Mouse (Mus musculus) limb, embryonic 12.5 days (tissue): ENCODE data around the gene B230118H07Rik. TPM values are rescaled to one million over a fixed set of nuclear protein-coding genes. Genes with fewer than 3 reads are reported as not detected.

Experiments used
- ATAC-seq: fragments of 200-750 bp; cut with Nextera tagmentation; 2 replicates; pipeline ENCODE4 v1.8.0; 2017; ENCODE audit warnings: low read depth, moderate TSS enrichment; ENCODE audit not compliant: insufficient number of reproducible peaks, insufficient read depth, low FRiP score, low TSS enrichment
- H3K27ac ChIP-seq: fragments of 300-500 bp; sonication (generic); 2 replicates; pipeline ENCODE4 v1.5.1; 2016; ENCODE audit warnings: mild to moderate bottlenecking, moderate library complexity
- H3K27me3 ChIP-seq: fragments of 300-500 bp; sonication (generic); 2 replicates; pipeline ENCODE4 v1.6.1; 2016; ENCODE audit warnings: mild to moderate bottlenecking, moderate library complexity
- H3K36me3 ChIP-seq: fragments of 300-500 bp; sonication (generic); 2 replicates; pipeline ENCODE4 v1.6.1; 2016; ENCODE audit warnings: mild to moderate bottlenecking, moderate library complexity
- H3K4me1 ChIP-seq: fragments of 300-500 bp; sonication (generic); replicated peaks from 2 replicates; pipeline ENCODE4 v1.6.1; 2016
- H3K4me2 ChIP-seq: fragments of 300-500 bp; sonication (generic); 2 replicates; pipeline ENCODE4 v1.6.1; 2016; ENCODE audit warnings: mild to moderate bottlenecking, moderate library complexity
- H3K4me3 ChIP-seq: fragments of 300-500 bp; sonication (generic); replicated peaks from 2 replicates; pipeline ENCODE4 v1.5.1; 2016; ENCODE audit warnings: mild to moderate bottlenecking
- H3K9ac ChIP-seq: fragments of 300-500 bp; sonication (generic); replicated peaks from 2 replicates; pipeline ENCODE4 v1.6.1; 2016; ENCODE audit warnings: mild to moderate bottlenecking, moderate library complexity
- H3K9me3 ChIP-seq: fragments of 300-500 bp; sonication (generic); 2 replicates; pipeline ENCODE4 v1.6.1; 2016; ENCODE audit warnings: mild to moderate bottlenecking, moderate library complexity
- WGBS: fragments of 180-500 bp; shearing (Covaris S2); methylation state at CpG from one replicate; pipeline ENCODE4 v1.1.7; 2016; 5-methylcytosine and 5-hydroxymethylcytosine counted together
- polyA plus RNA-seq: library from polyadenylated mRNA; unstranded; fragments of >200 nt; fragmentation: Nextera tagmentation; extraction: Ambion mirVana; gene quantifications from 2 replicates; pipeline ENCODE4 v1.2.1, GENCODE M21; 2016

B230118H07Rik gene
- polyA plus RNA-seq, 1 experiment from 2014 or later: 57.7 TPM

GRCm38 (mm10) chr2:101610861-101611260, 38.5 kb downstream of the B230118H07Rik start:
- no peaks in the 10 kb centered on the region for H3K9me3 ChIP-seq
- no peaks in the 10 kb centered on the region for H3K27me3 ChIP-seq
- 88% methylated on average over 3 of the region's 3 CpGs for WGBS
- no peak overlapping the region for H3K27ac ChIP-seq
- peaks cover 17% of the 10 kb centered on the region for H3K4me1 ChIP-seq
- no peak for ATAC-seq
- H3K4me3 ChIP-seq: no peak overlapping the region
- H3K4me2 ChIP-seq: no peak overlapping the region
- no peaks in the 10 kb centered on the region for H3K36me3 ChIP-seq
- no peak overlapping the region for H3K9ac ChIP-seq

- Histone ChIP-seq H3K9ac (no peak overlapping the region), H3K9me3 (no peaks in the 10 kb centered on the region), H3K27ac (no peak overlapping the region), H3K4me3 (no peak overlapping the region), H3K27me3 (no peaks in the 10 kb centered on the region), H3K4me1 (peaks cover 5% of the 10 kb centered on the region), H3K36me3 (no peaks in the 10 kb centered on the region), H3K4me2 (no peak overlapping the region)
- peak; percentile 56; the same call in 1 of the 2 replicates for ATAC-seq
- 57% methylated on average over 7 of the region's 7 CpGs for WGBS
These were observed 41.0 kb downstream of the B230118H07Rik start for GRCm38 (mm10) chr2:101608232-101608894.

GRCm38 (mm10) chr2:101603099-101603498, 46.2 kb downstream of the B230118H07Rik start:
- H3K9me3 ChIP-seq: no peaks in the 10 kb centered on the region
- WGBS: 96% methylated on average over 1 of the region's 1 CpGs
- H3K27ac ChIP-seq: no peak overlapping the region
- H3K27me3 ChIP-seq: no peaks in the 10 kb centered on the region
- H3K4me2 ChIP-seq: no peak overlapping the region
- peaks cover 16% of the 10 kb centered on the region for H3K4me1 ChIP-seq
- no peaks in the 10 kb centered on the region; the same call in 1 of the 2 replicates for H3K36me3 ChIP-seq
- H3K4me3 ChIP-seq: no peak overlapping the region
- ATAC-seq: no peak
- no peak overlapping the region for H3K9ac ChIP-seq

GRCm38 (mm10) chr2:101600703-101601102, 48.6 kb downstream of the B230118H07Rik start:
- Histone ChIP-seq H3K4me3 (no peak overlapping the region), H3K27me3 (no peaks in the 10 kb centered on the region), H3K4me1 (peaks cover 16% of the 10 kb centered on the region), H3K9ac (no peak overlapping the region), H3K27ac (peak overlapping the region; percentile 88), H3K9me3 (no peaks in the 10 kb centered on the region), H3K36me3 (no peaks in the 10 kb centered on the region; the same call in 1 of the 2 replicates), H3K4me2 (no peak overlapping the region)
- no peak; the same call in 1 of the 2 replicates for ATAC-seq
- WGBS: 23% methylated on average over 8 of the region's 8 CpGs

- no peak for ATAC-seq
- Histone ChIP-seq H3K4me3 (no peak overlapping the region), H3K9me3 (no peaks in the 10 kb centered on the region), H3K27me3 (no peaks in the 10 kb centered on the region), H3K4me1 (peaks cover 16% of the 10 kb centered on the region), H3K27ac (no peak overlapping the region), H3K4me2 (no peak overlapping the region), H3K36me3 (no peaks in the 10 kb centered on the region; the same call in 1 of the 2 replicates), H3K9ac (no peak overlapping the region)
- WGBS: 89% methylated on average over 13 of the region's 13 CpGs
These were observed 50.8 kb downstream of the B230118H07Rik start for GRCm38 (mm10) chr2:101598190-101599181.

GRCm38 (mm10) chr2:101597186-101597585, 52.1 kb downstream of the B230118H07Rik start:
- no peak overlapping the region for H3K4me3 ChIP-seq
- no peak overlapping the region for H3K27ac ChIP-seq
- H3K4me1 ChIP-seq: peaks cover 27% of the 10 kb centered on the region
- no peak overlapping the region for H3K9ac ChIP-seq
- no peaks in the 10 kb centered on the region for H3K27me3 ChIP-seq
- H3K4me2 ChIP-seq: no peak overlapping the region
- H3K36me3 ChIP-seq: no peaks in the 10 kb centered on the region
- no peak for ATAC-seq
- H3K9me3 ChIP-seq: no peaks in the 10 kb centered on the region

- H3K36me3 ChIP-seq: no peaks in the 10 kb centered on the region
- H3K27ac ChIP-seq: no peak overlapping the region
- WGBS: 89% methylated on average over 5 of the region's 5 CpGs
- no peak for ATAC-seq
- H3K4me1 ChIP-seq: peaks cover 25% of the 10 kb centered on the region
- H3K9ac ChIP-seq: no peak overlapping the region
- H3K4me3 ChIP-seq: no peak overlapping the region
- H3K9me3 ChIP-seq: no peaks in the 10 kb centered on the region
- no peak overlapping the region for H3K4me2 ChIP-seq
- no peaks in the 10 kb centered on the region for H3K27me3 ChIP-seq
These were observed 54.7 kb downstream of the B230118H07Rik start for GRCm38 (mm10) chr2:101594681-101595080.

- Histone ChIP-seq H3K27me3 (no peaks in the 10 kb centered on the region), H3K36me3 (no peaks in the 10 kb centered on the region), H3K27ac (no peak overlapping the region), H3K4me1 (peaks cover 25% of the 10 kb centered on the region), H3K4me2 (no peak overlapping the region), H3K4me3 (no peak overlapping the region), H3K9ac (no peak overlapping the region), H3K9me3 (no peaks in the 10 kb centered on the region)
- no peak for ATAC-seq
- 25% methylated on average over 8 of the region's 8 CpGs for WGBS
These were observed 56.4 kb downstream of the B230118H07Rik start for GRCm38 (mm10) chr2:101592886-101593285.

GRCm38 (mm10) chr2:101592023-101592841, 57.1 kb downstream of the B230118H07Rik start:
- Histone ChIP-seq H3K9ac (no peak overlapping the region), H3K4me1 (peaks cover 25% of the 10 kb centered on the region), H3K4me2 (no peak overlapping the region), H3K4me3 (no peak overlapping the region), H3K27ac (0 out of 2 replicates have a peak overlapping the region, but pooled peaks have one; percentile 24), H3K9me3 (no peaks in the 10 kb centered on the region), H3K36me3 (no peaks in the 10 kb centered on the region), H3K27me3 (no peaks in the 10 kb centered on the region)
- peak; percentile 21; the same call in 1 of the 2 replicates for ATAC-seq
- WGBS: 8% methylated on average over 10 of the region's 10 CpGs

- WGBS: 31% methylated on average over 8 of the region's 8 CpGs
- Histone ChIP-seq H3K9ac (no peak overlapping the region), H3K27ac (no peak overlapping the region), H3K9me3 (no peaks in the 10 kb centered on the region), H3K27me3 (no peaks in the 10 kb centered on the region), H3K4me3 (no peak overlapping the region), H3K4me2 (no peak overlapping the region), H3K4me1 (peaks cover 25% of the 10 kb centered on the region), H3K36me3 (no peaks in the 10 kb centered on the region)
- ATAC-seq: no peak
These were observed 58.0 kb downstream of the B230118H07Rik start for GRCm38 (mm10) chr2:101591356-101591755.
